Mouse (Mus musculus): ENCODE measurements around the gene Tmem101.
"Not testable (repeated sequence)": the region's sequence is repeated elsewhere in the genome, so short reads cannot be mapped to it uniquely, and the experiment has no call there.

Tmem101 gene

DNA sequence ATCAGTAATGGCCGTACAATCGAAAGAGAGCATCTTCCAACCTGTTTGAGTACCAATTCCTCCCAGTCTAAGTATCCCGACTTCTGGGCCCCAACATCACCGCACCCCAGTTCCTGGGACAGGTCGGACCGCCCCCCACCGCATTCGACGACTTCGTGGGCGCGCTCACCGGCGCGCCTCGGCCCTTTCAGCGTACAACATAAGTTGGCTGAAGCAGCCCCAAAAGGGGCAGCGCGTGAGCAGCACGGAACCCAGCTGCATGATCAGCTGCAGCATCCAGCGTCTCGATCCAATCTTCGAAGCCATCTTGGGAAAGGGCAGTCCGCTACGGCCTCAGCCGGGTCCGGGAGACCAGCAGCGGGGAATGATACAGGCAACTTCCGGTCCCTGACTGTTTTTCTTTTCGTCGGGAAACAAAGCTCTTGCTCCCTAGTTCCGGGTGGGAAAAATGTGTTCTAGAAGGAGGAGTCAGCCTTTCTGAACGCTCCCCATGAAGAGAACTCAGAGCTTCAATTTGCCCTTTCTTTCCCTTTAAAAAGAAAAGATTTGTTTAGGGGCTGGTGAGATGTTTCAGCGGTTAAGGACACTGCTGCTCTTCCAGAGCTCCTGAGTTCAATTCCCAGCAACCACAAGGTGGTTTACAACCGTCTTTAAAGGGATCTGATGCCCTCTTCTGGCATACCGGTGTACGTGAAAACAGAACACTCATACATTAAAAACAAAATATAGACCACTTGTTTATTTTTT lies at the start of gene Tmem101:
Gene Tmem101, minus strand, starts transcription at position 366 of the 747 bp plus-strand sequence.
- peak; percentile 90 for DNase-seq (ENCODE audit: low read depth, low spot score)

- no peak for DNase-seq (ENCODE audit: low read depth, low spot score)
Measured at GRCm38 (mm10) chr11:102201408-102201821, 45.2 kb upstream of the Tmem101 start.

GRCm38 (mm10) chr11:102199856-102200255 lies 43.7 kb upstream of the Tmem101 start:
- no peak for DNase-seq (ENCODE audit: low read depth, low spot score)

GRCm38 (mm10) chr11:102198245-102198644 lies 42.0 kb upstream of the Tmem101 start:
- DNase-seq (ENCODE audit: low read depth, low spot score), result no peak

DNA sequence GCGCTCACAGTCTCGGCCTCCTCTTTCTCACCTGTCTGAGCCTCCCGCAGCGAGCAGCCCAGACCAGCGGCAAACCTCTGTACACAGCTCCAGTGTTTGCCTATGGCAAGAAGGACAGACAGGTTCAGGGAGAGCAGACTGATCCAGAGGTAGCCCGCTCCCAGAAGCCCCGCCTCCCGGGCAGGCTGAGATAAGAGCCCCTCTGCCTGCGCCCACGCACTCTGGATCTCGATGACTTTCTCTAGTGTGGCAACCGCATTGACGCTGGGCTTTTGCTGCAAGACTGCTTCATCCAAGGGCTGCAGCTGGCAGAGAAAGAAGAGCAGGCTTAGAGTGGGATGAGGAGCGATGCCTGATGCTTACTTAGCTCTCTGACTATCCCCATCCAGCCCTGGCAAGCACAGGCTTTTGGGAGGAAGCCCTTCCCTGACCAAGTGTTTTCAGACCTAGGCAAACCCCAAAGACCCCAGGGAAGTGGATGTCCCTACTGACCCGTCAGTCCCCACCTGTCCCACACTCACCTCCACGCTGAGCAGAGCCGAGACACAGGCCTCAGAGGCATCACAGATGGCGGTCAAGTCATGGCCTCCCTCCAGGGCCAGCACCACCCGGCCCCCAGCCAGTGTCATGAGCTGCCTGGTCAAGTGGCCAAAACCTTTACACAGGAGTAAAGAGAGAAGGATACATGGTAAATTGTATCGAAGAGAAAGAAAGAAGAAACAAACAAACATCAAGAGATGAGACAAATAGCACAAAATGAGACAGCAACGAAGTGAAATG lies 40.0 kb upstream of the Tmem101 start:
- no peak for DNase-seq (ENCODE audit: low read depth, low spot score)

DNA sequence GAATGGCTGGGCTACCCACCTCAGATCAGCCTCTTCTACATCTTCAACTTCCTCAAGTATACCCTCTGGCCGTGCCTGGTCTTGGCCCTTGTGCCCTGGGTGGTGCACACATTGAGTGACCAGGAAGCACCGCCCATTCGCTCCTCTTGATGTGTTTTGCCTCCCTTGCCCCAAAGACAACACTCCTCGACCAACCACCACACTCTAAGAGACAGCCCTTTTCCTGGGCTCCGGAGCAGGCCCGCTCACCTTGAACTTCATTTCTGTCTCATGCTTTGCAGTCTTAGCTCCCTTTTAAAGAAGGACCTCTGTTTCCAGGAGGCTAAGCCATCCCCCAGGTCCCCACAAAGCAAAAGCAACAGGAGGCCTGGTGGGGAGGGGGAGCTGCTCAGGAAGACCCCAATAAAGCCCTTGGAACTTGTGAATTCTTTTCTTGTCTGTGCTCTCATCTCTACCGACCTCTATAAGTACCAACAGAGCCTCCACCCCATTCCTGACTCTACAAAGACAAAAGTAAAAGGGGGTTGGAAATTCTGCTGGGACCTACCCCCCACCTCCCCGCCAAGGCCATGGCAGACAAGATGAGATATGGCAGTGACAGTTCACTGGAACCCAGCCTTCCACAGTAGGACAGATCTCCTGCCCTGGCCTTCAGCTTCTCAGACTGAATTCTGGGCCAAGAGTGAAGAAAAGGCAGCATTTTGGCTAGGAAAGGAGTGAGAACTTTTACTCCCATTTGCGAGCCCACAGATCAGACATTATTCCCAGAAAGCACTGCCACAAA lies 37.6 kb upstream of the Tmem101 start:
- DNase-seq (ENCODE audit: low read depth, low spot score), result no peak

- DNase-seq (ENCODE audit: low read depth, low spot score), result no peak
Measured at GRCm38 (mm10) chr11:102190848-102191247, 34.6 kb upstream of the Tmem101 start.

- peak; percentile 83 for DNase-seq (ENCODE audit: low read depth, low spot score)
Measured at GRCm38 (mm10) chr11:102189461-102190436, 33.5 kb upstream of the Tmem101 start, which contains the start of gene G6pc3. Gene G6pc3, plus strand, starts transcription at chr11:102189620.

DNA sequence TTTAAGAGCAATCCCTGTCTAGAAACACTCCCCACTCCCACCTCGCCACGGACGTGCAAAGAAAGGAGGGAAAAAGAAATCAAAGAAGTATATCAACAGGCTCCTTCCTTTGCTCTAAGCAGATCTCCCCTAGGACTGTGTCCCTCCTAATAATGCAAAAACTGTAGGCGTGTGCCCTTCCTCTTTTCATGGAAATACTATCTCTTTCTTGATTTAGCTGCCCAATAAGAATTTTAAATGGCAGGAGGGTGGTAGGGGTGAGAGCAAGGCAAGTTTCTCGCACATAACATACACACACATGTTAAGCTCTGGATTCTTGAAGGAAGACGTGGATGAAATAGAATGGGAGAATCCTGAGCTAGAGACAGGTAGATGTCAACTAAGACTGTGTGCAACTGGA lies 32.8 kb upstream of the Tmem101 start:
- DNase-seq (ENCODE audit: low read depth, low spot score), result no peak

- no peak for DNase-seq (ENCODE audit: low read depth, low spot score)
Measured at GRCm38 (mm10) chr11:102186235-102186634, 30.0 kb upstream of the Tmem101 start.

DNA sequence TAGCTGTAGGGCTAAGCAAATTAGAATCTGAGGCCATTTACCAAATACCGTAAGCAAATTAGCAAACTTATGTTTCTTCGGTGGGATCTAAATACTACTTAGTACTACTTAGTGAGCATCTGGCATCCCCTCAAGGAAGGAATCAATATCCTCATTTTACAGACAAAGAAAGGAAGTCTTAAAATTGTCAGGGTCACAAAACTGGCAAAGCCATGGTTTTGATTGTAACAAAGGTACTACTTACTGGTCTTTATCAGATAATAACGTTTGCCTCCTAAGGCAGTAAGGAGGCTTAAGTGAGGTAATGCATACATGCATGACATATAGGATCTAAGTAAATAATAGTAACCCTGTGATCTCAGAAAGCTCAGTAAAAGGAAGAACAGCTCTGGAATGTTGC lies 29.5 kb upstream of the Tmem101 start:
- DNase-seq (ENCODE audit: low read depth, low spot score), result no peak

DNA sequence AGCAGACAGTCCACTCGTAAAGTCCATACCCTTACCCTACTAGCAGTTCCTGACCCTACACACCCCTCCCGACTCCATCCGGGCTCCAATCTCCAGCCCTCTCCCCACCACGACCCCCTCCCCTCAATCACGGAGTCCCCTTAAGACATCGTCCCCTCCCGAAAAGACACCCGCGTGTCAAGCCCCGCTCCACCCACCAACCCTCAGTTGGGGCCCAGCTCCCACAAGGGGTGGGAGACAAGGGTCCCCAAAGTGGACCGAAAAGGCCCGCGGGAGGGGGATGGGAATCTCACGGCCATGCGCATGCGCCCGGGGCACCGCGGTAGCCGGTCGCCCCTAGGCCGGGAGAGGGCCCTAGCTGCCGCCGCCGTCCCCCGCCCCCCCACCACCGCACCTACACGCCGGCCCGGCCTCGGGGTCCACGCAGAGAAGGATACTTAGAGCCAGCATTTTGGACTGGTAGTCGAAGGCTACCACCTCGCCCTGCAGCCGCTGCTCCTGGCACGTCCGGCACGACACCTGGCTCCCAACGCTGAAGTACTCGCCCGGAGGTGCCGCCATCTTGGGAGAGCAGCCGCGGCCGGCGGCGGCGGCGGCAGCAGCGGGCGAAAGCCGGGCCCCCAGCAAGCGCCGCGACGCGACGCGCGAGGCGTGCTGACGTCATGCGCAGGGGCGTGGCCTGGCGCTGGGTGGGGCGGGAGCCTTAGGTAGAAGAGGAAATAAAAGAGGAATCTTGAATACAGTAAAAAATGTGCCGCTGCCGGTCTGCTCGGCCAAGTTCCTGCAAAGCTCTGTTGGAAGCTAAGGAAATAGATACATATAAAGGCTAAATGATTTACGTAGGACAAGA lies 28.7 kb upstream of the Tmem101 start, which contains the start of gene Lsm12:
Gene Lsm12, minus strand, starts transcription at position 651 of the 850 bp plus-strand sequence.
- DNase-seq (ENCODE audit: low read depth, low spot score), result peak; percentile 89

DNA sequence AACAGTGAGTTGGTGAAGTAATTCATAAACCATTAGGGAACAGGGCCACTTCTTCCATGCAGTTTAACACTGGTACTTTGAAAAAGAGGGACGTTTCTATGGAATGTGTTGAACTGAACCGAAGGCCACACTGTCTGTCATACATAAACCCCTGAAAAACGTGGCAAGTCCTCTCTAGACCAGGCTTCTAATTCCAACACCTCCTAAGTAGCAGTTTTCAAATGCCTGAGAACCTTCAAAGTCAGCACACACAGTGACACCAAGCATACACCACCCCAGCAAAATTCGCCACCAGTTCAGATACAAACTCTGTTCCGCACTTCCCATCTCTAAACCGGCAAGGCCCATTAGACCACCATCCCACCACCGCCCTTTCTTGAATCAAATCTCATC lies 28.0 kb upstream of the Tmem101 start:
- DNase-seq (ENCODE audit: low read depth, low spot score), result no peak

DNA sequence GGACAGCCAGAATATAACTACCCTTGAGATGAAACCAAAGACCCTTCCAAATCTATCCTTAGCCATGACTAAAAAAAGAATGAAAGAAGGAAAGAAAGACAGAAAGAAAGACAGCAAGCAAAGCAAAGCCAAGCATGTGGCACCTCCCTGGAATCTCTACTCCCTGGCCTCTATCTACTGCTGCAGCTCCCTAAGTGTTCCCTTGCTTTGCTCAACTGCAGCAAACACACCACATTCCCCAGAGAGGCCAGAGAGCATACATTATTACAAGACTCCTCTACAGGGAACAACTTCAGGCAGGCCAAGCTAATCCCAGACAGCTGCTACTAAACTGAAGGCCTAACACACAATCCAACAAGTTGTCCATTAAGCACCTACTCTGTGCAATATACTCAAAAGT lies 23.6 kb upstream of the Tmem101 start:
- no peak for DNase-seq (ENCODE audit: low read depth, low spot score)

- DNase-seq (ENCODE audit: low read depth, low spot score), result no peak
Measured at GRCm38 (mm10) chr11:102168689-102169088, 12.5 kb upstream of the Tmem101 start.

GRCm38 (mm10) chr11:102167539-102167938 lies 11.3 kb upstream of the Tmem101 start:
- no peak for DNase-seq (ENCODE audit: low read depth, low spot score)

DNA sequence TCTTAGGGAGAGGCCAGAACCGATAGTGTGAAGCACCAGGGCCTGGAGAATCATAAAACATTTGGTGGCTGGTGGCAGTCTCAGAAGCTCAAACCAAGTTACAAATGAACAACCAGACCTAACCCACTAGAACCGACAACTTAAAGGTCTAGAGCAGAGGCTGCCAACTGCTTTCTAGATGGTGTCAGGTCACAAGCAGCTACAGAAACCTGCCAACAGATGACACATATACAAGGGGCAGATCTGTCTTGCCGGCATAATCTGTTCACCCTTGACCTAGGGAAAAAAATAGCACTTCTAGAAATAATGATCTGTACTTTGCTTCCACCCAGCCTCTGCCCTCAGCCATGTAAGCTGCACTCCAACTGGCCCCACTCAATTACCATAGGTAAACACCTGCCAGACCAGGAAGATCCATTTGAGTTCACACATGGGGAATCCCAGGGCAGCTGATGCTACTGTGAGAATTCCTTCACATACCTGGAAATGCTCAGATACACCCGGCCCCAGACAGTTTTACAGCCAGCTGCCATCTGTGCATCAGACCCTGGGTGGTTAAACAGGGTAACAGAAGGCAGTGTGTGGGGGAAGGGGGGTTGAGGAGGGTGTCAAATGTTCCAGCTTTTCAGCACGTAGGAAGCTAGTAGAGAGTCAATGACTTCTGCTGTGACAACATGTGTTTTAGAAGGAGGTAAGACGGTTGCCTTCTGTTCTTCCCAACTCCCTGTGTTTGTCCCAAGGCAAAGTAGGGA lies 9.9 kb upstream of the Tmem101 start:
- no peak for DNase-seq (ENCODE audit: low read depth, low spot score)

DNA sequence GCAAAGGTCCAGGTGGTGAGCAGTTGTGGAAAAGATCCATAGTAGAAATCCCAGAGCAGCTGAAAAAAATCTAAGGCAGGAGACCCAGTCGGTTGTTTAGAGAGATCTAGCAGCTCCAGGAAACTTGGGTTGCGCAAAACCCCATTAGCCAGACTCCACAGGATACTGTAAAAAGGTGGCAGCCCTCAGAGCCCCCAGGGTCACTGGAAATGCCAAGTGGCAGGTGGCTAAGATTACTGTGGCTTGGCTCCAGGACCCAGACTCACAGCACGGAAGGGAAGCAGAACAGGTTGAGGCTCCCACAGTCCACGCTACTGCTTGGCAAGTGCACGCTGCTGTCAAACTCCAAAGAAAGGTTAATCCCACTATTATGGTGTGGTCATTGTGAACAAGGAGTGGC lies 3.6 kb upstream of the Tmem101 start:
- no peak for DNase-seq (ENCODE audit: low read depth, low spot score)

DNA sequence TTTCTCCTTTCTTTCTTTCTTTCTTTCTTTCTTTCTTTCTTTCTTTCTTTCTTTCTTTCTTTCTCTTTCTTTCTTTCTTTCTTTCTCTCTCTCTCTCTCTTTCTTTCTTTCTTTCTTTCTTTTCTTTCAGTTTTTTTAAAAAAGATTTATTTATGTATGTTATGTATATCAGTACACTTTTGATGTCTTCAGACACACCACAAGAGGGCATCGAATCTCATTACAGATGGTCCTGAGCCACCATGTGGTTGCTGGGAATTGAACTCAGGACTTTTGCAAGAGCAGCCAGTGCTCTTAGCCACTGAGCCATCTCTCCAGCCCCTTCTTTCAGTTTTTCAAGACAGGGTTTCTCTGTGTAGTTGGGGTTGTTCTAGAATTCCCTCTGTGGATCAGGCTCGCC lies 1.8 kb upstream of the Tmem101 start:
- not testable (repeated sequence) for DNase-seq (ENCODE audit: low read depth, low spot score)
